Mouse (Mus musculus) ES-E14 (cell line): ENCODE data around the gene Usp37.

Experiments used
- MAFK ChIP-seq: IDR thresholded peaks from 2 replicates; pipeline ENCODE4 v1.6.1; 2014; ENCODE audit warnings: mild to moderate bottlenecking, low read depth, low read length, inconsistent platforms; ENCODE audit not compliant: insufficient read depth
- ZC3H11A ChIP-seq: IDR thresholded peaks from 2 replicates; pipeline ENCODE4 v1.6.1; 2012; ENCODE audit warnings: low read depth, mild to moderate bottlenecking, inconsistent platforms, low read length, borderline replicate concordance

- TF ChIP-seq ZC3H11A (no peak), MAFK (no peak)
Measured at GRCm38 (mm10) chr1:74505393-74505720, 38.7 kb downstream of the Usp37 start.
